Mouse (Mus musculus) CD4-positive helper T cell, adult 2 months (primary cell): ENCODE results near the gene Sowahd.

Source experiments
- DNase-seq: peaks from one replicate; pipeline ENCODE4 v3.0.0-alpha.2; 2012; ENCODE audit warnings: low read depth, missing footprints, low spot score

Sowahd gene

DNA sequence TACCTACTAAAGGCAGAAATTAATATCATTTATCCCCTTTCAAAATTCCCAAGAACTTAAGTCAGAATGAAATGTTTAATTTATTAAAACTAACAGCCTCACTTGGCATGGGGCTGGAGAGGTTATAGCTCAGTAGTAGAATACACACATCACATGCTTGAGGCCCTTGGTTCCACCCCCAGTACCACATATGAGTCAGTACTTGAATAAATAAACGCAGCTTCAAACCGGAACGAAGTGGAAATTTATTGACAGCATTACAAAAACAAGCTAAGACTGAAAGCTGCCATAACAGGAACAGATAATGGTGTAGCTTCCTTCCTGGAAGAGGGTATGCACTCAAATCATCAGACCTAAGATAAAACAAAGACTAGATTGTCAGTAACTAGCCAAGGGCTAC lies 42.8 kb downstream of the Sowahd start:
- no peak for DNase-seq

- no peak for DNase-seq
These were observed 46.6 kb downstream of the Sowahd start for GRCm38 (mm10) chrX:37095106-37095768.

DNA sequence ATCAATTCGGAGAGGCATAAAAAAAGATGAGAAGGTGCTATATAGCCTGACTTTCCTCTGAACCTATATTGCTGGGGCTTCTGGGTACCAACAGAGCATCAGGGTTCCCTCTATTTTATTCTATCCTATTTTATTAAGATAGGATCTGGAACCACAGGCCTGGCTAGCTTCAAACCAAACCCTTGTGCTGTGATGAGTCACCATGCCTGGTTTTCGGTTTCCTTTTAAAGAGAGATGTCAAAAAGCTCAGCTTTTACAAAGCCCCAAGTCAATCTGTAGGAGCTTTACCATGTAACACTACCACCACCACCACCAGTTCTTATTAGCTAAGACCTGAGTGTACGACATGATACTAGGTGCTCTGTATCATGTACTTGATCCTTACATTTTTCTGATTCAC lies 50.0 kb downstream of the Sowahd start:
- DNase-seq: no peak
